Mouse (Mus musculus) hindbrain, postnatal 0 days (tissue): Measurements from ENCODE around the gene C1qbp. TPM values are rescaled to one million over a fixed set of nuclear protein-coding genes. Genes with fewer than 3 reads are reported as not detected.

ENCODE experiments used
- ATAC-seq: fragments of 200-750 bp; cut with Nextera tagmentation; 2 replicates; pipeline ENCODE4 v1.8.0; 2017; ENCODE audit warnings: mild to moderate bottlenecking, moderate TSS enrichment, moderate library complexity
- DNase-seq: peaks from one replicate; pipeline ENCODE4 v3.0.0-alpha.2; 2015; ENCODE audit warnings: low spot score
- H3K27ac ChIP-seq: fragments of 300-500 bp; sonication (generic); 2 replicates; pipeline ENCODE4 v1.5.1; 2014; ENCODE audit warnings: mild to moderate bottlenecking
- H3K27me3 ChIP-seq: fragments of 300-500 bp; sonication (generic); 2 replicates; pipeline ENCODE4 v1.6.1; 2014; ENCODE audit warnings: low read length, mixed read lengths; ENCODE audit not compliant: insufficient read depth
- H3K36me3 ChIP-seq: fragments of 300-500 bp; sonication (generic); 2 replicates; pipeline ENCODE4 v1.6.1; 2014; ENCODE audit warnings: low read length, mixed read lengths; ENCODE audit not compliant: insufficient read depth
- H3K4me1 ChIP-seq: fragments of 300-500 bp; sonication (generic); 2 replicates; pipeline ENCODE4 v1.6.1; 2014; ENCODE audit warnings: antibody characterized with exemption, low read length, mixed read lengths; ENCODE audit not compliant: insufficient read depth
- H3K4me2 ChIP-seq: fragments of 300-500 bp; sonication (generic); 2 replicates; pipeline ENCODE4 v1.6.1; 2014; ENCODE audit warnings: low read depth, mild to moderate bottlenecking, low read length, moderate library complexity, mixed read lengths
- H3K4me3 ChIP-seq: fragments of 300-500 bp; sonication (generic); 2 replicates; pipeline ENCODE4 v1.5.1; 2014; ENCODE audit warnings: low read length
- H3K9ac ChIP-seq: fragments of 300-500 bp; sonication (generic); replicated peaks from 2 replicates; pipeline ENCODE4 v1.6.1; 2014; ENCODE audit warnings: mild to moderate bottlenecking, low read length, moderate library complexity, mixed read lengths
- H3K9me3 ChIP-seq: fragments of 300-500 bp; sonication (generic); 2 replicates; pipeline ENCODE4 v1.6.1; 2016; ENCODE audit warnings: low read length, mixed read lengths
- CTCF ChIP-seq: IDR thresholded peaks from 2 replicates; pipeline ENCODE4 v1.5.1; 2016; ENCODE audit warnings: antibody characterized with exemption, control low read depth, low read depth
- WGBS: fragments of 180-500 bp; shearing (Covaris S2); extraction: QIAGEN DNeasy Blood & Tissue Kit; methylation state at CpG from one replicate; pipeline ENCODE4 v1.1.7; 2014; 5-methylcytosine and 5-hydroxymethylcytosine counted together
- polyA plus RNA-seq: library from polyadenylated mRNA; unstranded; fragments of >200 nt; fragmentation: Nextera tagmentation; extraction: Ambion mirVana; gene quantifications from 2 replicates; pipeline ENCODE4 v1.2.1, GENCODE M21; 2015
- total RNA-seq: library from RNA; depleted of rRNA; stranded (reverse); fragments of >200 nt; gene quantifications from 2 replicates; pipeline ENCODE4 v1.2.3, GENCODE M21; 2014

The C1qbp gene
- total and polyA plus RNA-seq, 2 experiments from 2014 or later = 14.9 to 201 TPM

GRCm38 (mm10) chr11:70969271-70969794 lies 13.5 kb downstream of the C1qbp start:
- Histone ChIP-seq H3K9ac (peak overlapping the region; percentile 87), H3K9me3 (no peaks in the 10 kb centered on the region), H3K36me3 (peaks cover 31% of the 10 kb centered on the region), H3K27me3 (no peaks in the 10 kb centered on the region), H3K4me1 (peaks cover 8% of the 10 kb centered on the region; the same call in 1 of the 2 replicates), H3K4me2 (peak overlapping the region; percentile 92), H3K4me3 (peak overlapping the region; percentile 95), H3K27ac (peak overlapping the region; percentile 92)
- TF ChIP-seq CTCF = no peak
- WGBS = under 1% methylated on average over 25 of the region's 25 CpGs
- ATAC-seq (0 out of 2 replicates have a peak, but pooled peaks have one; percentile 3), DNase-seq (peak; percentile 31)

DNA sequence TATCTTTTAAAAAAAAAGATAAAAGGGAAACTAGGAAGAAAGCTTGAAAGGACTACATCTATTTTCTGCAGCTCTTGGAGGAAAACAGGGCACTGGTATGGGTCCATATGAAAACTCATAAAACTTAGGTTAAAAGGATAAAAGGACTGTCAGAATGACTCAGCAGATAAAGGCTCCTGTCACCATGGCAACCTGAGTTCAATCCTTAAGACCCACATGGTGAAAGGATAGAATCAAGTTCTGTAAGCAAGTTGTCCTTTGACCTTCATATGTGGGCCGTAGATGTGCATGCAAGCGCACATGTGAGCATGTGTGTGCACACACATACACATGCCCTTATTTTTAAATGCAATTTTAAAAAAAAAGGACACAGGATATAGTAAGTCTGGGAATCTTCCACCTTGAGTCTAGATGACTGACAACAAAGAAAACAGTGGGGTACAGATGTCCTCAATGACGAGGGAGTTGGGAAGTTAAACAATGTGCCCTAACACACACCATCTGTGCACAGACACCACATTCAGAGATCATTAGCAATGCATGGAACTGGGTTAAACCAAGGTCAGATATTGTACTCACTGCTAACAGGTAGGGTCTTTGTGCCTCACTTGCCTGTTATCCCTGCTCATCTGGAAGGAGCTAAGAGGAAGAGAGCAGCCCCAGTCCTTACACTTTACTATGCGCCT lies 18.5 kb downstream of the C1qbp start:
- Histone ChIP-seq H3K9ac (no peak overlapping the region), H3K27ac (no peak overlapping the region), H3K27me3 (no peaks in the 10 kb centered on the region), H3K4me2 (no peak overlapping the region), H3K4me3 (no peak overlapping the region), H3K36me3 (peaks cover 37% of the 10 kb centered on the region), H3K4me1 (peaks cover 8% of the 10 kb centered on the region; the same call in 1 of the 2 replicates), H3K9me3 (no peaks in the 10 kb centered on the region)
- ATAC-seq (no peak), DNase-seq (no peak)
- TF ChIP-seq CTCF = no peak
- WGBS = 81% methylated on average over 4 of the region's 4 CpGs

DNA sequence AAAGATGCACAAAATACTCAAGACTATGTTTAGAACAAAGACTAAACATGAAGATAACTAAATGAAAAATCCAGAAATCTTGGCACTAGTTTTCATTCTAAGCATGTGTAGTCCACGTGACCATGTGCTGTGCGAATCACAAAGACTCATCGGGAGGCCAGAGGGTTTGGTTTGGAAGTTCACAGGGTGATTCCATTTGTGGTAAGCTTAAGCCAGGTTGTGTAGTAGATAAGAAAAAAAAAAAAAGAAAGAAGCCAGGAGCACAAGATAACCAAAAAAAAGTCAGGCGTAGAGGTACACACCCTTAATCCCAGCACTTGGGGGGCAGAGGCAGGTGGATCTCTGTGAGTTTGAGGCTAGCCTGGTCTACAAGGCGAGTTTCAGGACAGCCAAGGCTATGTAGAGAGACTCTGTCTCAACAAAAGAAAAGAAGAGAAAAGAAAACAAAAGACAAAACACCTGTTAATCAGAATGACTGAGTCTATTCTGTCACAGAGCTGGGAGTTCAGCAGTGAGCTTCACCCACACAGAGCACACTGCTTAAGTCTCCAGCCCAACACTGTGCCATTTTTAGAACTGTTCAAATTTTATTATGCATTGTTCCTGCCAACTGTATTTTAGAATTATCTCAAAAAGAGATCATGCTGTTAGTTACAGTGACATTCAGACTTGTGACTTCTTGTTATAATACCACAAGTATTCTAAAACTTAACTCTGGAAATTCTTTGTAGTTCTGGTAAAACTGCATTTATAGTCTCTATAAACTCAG lies 21.9 kb downstream of the C1qbp start:
- no peak for DNase-seq
- ATAC-seq = no peak
- H3K4me3 ChIP-seq = no peak overlapping the region
- no peak overlapping the region for H3K27ac ChIP-seq
- 90% methylated on average over 5 of the region's 5 CpGs for WGBS
- no peaks in the 10 kb centered on the region for H3K9me3 ChIP-seq
- H3K36me3 ChIP-seq = peaks cover 57% of the 10 kb centered on the region
- no peak overlapping the region for H3K4me2 ChIP-seq
- no peaks in the 10 kb centered on the region for H3K4me1 ChIP-seq
- TF ChIP-seq CTCF = no peak
- H3K27me3 ChIP-seq = no peaks in the 10 kb centered on the region
- H3K9ac ChIP-seq = no peak overlapping the region

- 92% methylated on average over 4 of the region's 4 CpGs for WGBS
- no peak for TF ChIP-seq CTCF
Measured at GRCm38 (mm10) chr11:70954711-70955110, 28.1 kb downstream of the C1qbp start.

GRCm38 (mm10) chr11:70944935-70945817 lies 37.6 kb downstream of the C1qbp start:
- no peaks in the 10 kb centered on the region for H3K9me3 ChIP-seq
- H3K4me3 ChIP-seq = no peak overlapping the region
- no peak overlapping the region for H3K4me2 ChIP-seq
- no peak overlapping the region for H3K27ac ChIP-seq
- H3K36me3 ChIP-seq = peaks cover 63% of the 10 kb centered on the region
- no peaks in the 10 kb centered on the region for H3K4me1 ChIP-seq
- ATAC-seq (no peak), DNase-seq (no peak)
- 85% methylated on average over 4 of the region's 4 CpGs for WGBS
- H3K27me3 ChIP-seq = no peaks in the 10 kb centered on the region
- H3K9ac ChIP-seq = no peak overlapping the region
- TF ChIP-seq CTCF = no peak

More at GRCm38 (mm10) chr11:70954711-70955110, 28.1 kb downstream of the C1qbp start:
- Histone ChIP-seq H3K27me3 (no peaks in the 10 kb centered on the region), H3K9me3 (no peaks in the 10 kb centered on the region), H3K9ac (no peak overlapping the region), H3K27ac (no peak overlapping the region), H3K36me3 (peaks cover 76% of the 10 kb centered on the region), H3K4me3 (no peak overlapping the region), H3K4me1 (no peaks in the 10 kb centered on the region), H3K4me2 (no peak overlapping the region)
- DNase-seq (no peak), ATAC-seq (no peak)

DNA sequence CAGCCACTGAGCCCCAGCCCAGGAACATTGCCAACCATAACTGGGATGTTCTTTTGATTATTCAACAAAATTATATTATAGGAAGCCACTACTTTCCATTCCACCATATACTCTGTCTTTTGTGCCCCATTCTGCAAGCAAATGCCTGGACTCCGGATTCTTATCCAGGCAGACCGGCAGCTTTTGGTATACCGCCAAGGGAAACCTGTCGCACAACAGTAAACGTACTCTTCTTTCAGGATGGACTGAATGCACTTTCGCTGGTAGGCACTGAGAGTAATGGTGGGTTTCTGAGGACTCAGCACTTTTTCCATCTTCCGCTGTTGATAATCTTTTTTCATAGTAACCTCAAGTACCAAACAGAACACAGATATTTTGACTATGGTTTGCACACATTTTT lies 39.2 kb downstream of the C1qbp start:
- H3K4me3 ChIP-seq = no peak overlapping the region
- H3K9me3 ChIP-seq = no peaks in the 10 kb centered on the region
- H3K4me1 ChIP-seq = no peaks in the 10 kb centered on the region
- DNase-seq (no peak), ATAC-seq (no peak)
- H3K36me3 ChIP-seq = peaks cover 63% of the 10 kb centered on the region
- H3K27me3 ChIP-seq = no peaks in the 10 kb centered on the region
- no peak overlapping the region for H3K4me2 ChIP-seq
- no peak for TF ChIP-seq CTCF
- 91% methylated on average over 7 of the region's 7 CpGs for WGBS
- H3K9ac ChIP-seq = no peak overlapping the region
- H3K27ac ChIP-seq = no peak overlapping the region
